Mouse (Mus musculus) megakaryocyte, embryonic 14.5 days (primary cell): ENCODE measurements around the gene Fads1. TPM values are rescaled to one million over a fixed set of nuclear protein-coding genes. Genes with fewer than 3 reads are reported as not detected.
"Not testable (repeated sequence)": the region's sequence is repeated elsewhere in the genome, so short reads cannot be mapped to it uniquely, and the experiment has no call there.

Experiments used
- H3K27me3 ChIP-seq: replicated peaks from 2 replicates; pipeline ENCODE3; 2012; ENCODE audit warnings: inconsistent platforms
- H3K36me3 ChIP-seq: replicated peaks from 2 replicates; pipeline ENCODE3; 2012; ENCODE audit warnings: low read length, inconsistent platforms, mixed read lengths
- H3K4me1 ChIP-seq: 2 replicates; pipeline ENCODE4 v1.6.1; 2012; ENCODE audit warnings: inconsistent platforms
- H3K4me3 ChIP-seq: replicated peaks from 2 replicates; pipeline ENCODE3; 2012; ENCODE audit warnings: moderate library complexity, mild to moderate bottlenecking, inconsistent platforms
- H3K9me3 ChIP-seq: 2 replicates; pipeline ENCODE4 v1.6.1; 2012; ENCODE audit warnings: inconsistent platforms
- FLI1 ChIP-seq: IDR thresholded peaks from 2 replicates; pipeline ENCODE4 v1.6.1; 2012; ENCODE audit warnings: low read length, inconsistent platforms, mixed read lengths
- GATA1 ChIP-seq: IDR thresholded peaks from 3 replicates; pipeline ENCODE4 v1.6.1; 2012; ENCODE audit warnings: mixed read lengths, low read length, inconsistent platforms, borderline replicate concordance
- polyA plus RNA-seq: library from polyadenylated mRNA; stranded (reverse); fragments of >175 nt; gene quantifications from 2 replicates; pipeline ENCODE4 v1.2.3, GENCODE M21; 2012; ENCODE audit warnings: low replicate concordance; ENCODE audit not compliant: insufficient read depth

The Fads1 gene
- polyA plus RNA-seq, 1 experiment = 76.5 TPM

GRCm38 (mm10) chr19:10167112-10167511, 15.6 kb upstream of the Fads1 start:
- no peak for TF ChIP-seq GATA1
- TF ChIP-seq FLI1 = no peak
- Histone ChIP-seq H3K27me3 (no peaks in the 10 kb centered on the region), H3K9me3 (peaks cover 8% of the 10 kb centered on the region), H3K4me3 (no peak overlapping the region), H3K36me3 (no peaks in the 10 kb centered on the region), H3K4me1 (peaks cover 43% of the 10 kb centered on the region)

GRCm38 (mm10) chr19:10167951-10168350, 14.7 kb upstream of the Fads1 start:
- Histone ChIP-seq H3K9me3 (peaks cover under 1% of the 10 kb centered on the region; the same call in 1 of the 2 replicates), H3K27me3 (no peaks in the 10 kb centered on the region), H3K4me1 (peaks cover 51% of the 10 kb centered on the region), H3K36me3 (no peaks in the 10 kb centered on the region), H3K4me3 (no peak overlapping the region)
- TF ChIP-seq GATA1 (no peak), FLI1 (no peak)

- peaks cover 54% of the 10 kb centered on the region for H3K4me1 ChIP-seq
- no peaks in the 10 kb centered on the region for H3K27me3 ChIP-seq
- TF ChIP-seq FLI1 = no peak
- no peak for TF ChIP-seq GATA1
- no peaks in the 10 kb centered on the region for H3K9me3 ChIP-seq
- no peaks in the 10 kb centered on the region for H3K36me3 ChIP-seq
- H3K4me3 ChIP-seq = no peak overlapping the region
These were observed 14.2 kb upstream of the Fads1 start for GRCm38 (mm10) chr19:10168441-10168840.

- Histone ChIP-seq H3K27me3 (no peaks in the 10 kb centered on the region), H3K36me3 (no peaks in the 10 kb centered on the region), H3K4me3 (no peak overlapping the region), H3K9me3 (no peaks in the 10 kb centered on the region), H3K4me1 (peaks cover 54% of the 10 kb centered on the region)
- TF ChIP-seq GATA1 = no peak
- no peak for TF ChIP-seq FLI1
These were observed 13.5 kb upstream of the Fads1 start for GRCm38 (mm10) chr19:10169179-10169578.

GRCm38 (mm10) chr19:10169692-10170330, 12.9 kb upstream of the Fads1 start:
- H3K4me1 ChIP-seq = peaks cover 56% of the 10 kb centered on the region
- not testable (repeated sequence) for H3K36me3 ChIP-seq, H3K9me3 ChIP-seq, H3K4me3 ChIP-seq, H3K27me3 ChIP-seq

- H3K4me1 ChIP-seq = peaks cover 61% of the 10 kb centered on the region
- H3K4me3 ChIP-seq = no peak overlapping the region
- no peaks in the 10 kb centered on the region for H3K36me3 ChIP-seq
- H3K27me3 ChIP-seq = no peaks in the 10 kb centered on the region
- no peaks in the 10 kb centered on the region for H3K9me3 ChIP-seq
- TF ChIP-seq FLI1 = no peak
- TF ChIP-seq GATA1 = no peak
These were observed 12.2 kb upstream of the Fads1 start for GRCm38 (mm10) chr19:10170466-10170865.

GRCm38 (mm10) chr19:10171359-10171758, 11.3 kb upstream of the Fads1 start:
- no peaks in the 10 kb centered on the region for H3K36me3 ChIP-seq
- no peak overlapping the region for H3K4me3 ChIP-seq
- TF ChIP-seq GATA1 = no peak
- no peak for TF ChIP-seq FLI1
- no peaks in the 10 kb centered on the region for H3K27me3 ChIP-seq
- H3K9me3 ChIP-seq = no peaks in the 10 kb centered on the region
- peaks cover 70% of the 10 kb centered on the region for H3K4me1 ChIP-seq

GRCm38 (mm10) chr19:10171846-10172245, 10.8 kb upstream of the Fads1 start:
- no peaks in the 10 kb centered on the region for H3K9me3 ChIP-seq
- no peaks in the 10 kb centered on the region for H3K27me3 ChIP-seq
- TF ChIP-seq FLI1 (no peak), GATA1 (no peak)
- no peaks in the 10 kb centered on the region for H3K36me3 ChIP-seq
- H3K4me3 ChIP-seq = no peak overlapping the region
- H3K4me1 ChIP-seq = peaks cover 72% of the 10 kb centered on the region

- TF ChIP-seq FLI1 = no peak
- peak; percentile 70; the same call in 1 of the 3 replicates for TF ChIP-seq GATA1
- peaks cover 2% of the 10 kb centered on the region for H3K9me3 ChIP-seq
- H3K27me3 ChIP-seq = no peaks in the 10 kb centered on the region
- peaks cover 73% of the 10 kb centered on the region for H3K4me1 ChIP-seq
- H3K36me3 ChIP-seq = peaks cover 2% of the 10 kb centered on the region
- peak overlapping the region; percentile 86 for H3K4me3 ChIP-seq
These were observed 9.5 kb upstream of the Fads1 start for GRCm38 (mm10) chr19:10173116-10173718.

- Histone ChIP-seq H3K4me1 (peaks cover 73% of the 10 kb centered on the region), H3K27me3 (no peaks in the 10 kb centered on the region), H3K4me3 (peak overlapping the region; percentile 86), H3K36me3 (peaks cover 7% of the 10 kb centered on the region), H3K9me3 (peaks cover 8% of the 10 kb centered on the region)
- TF ChIP-seq FLI1 = no peak
- no peak for TF ChIP-seq GATA1
These were observed 8.7 kb upstream of the Fads1 start for GRCm38 (mm10) chr19:10173844-10174539.
